Mouse (Mus musculus): ENCODE measurements around the gene Cdh12.

DNA sequence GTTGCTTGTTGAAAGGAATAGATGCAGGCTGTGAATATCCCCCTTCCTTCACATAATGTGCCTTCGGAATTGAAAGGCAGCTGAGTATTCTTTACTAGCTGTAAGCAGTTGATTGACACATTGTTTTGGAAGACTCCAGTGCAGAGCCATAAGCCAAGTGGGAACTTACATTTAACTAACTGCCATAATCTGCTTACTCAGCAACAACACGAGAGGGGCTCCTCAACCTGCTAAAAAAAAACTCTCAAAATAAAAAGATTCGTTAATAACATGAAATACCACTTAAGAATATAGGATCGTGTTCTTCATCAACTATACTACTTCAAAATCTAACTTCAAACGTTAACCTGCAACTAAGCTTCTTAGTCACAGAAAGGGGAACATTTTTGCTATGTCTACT, 1.5 kb downstream of the Cdh12 start:
- TF ChIP-seq POLR2A (IDR thresholded peaks at IDR 0.05; ENCODE audit: control insufficient read depth, extremely low read depth, insufficient read depth, low read length, poor library complexity) (no peak), CTCF (IDR thresholded peaks at IDR 0.05; ENCODE audit: borderline replicate concordance, control insufficient read depth, extremely low read depth, insufficient read depth, low read length, poor library complexity) (no peak)

Data from thymus, adult 2 months (tissue).